Mouse (Mus musculus) limb, embryonic 11.5 days (tissue): ENCODE results near the gene Sdk2. TPM values are rescaled to one million over a fixed set of nuclear protein-coding genes. Genes with fewer than 3 reads are reported as not detected.
A peak's percentile ranks its signal among the peaks of the same experiment; 100 is the strongest.

Source experiments
- ATAC-seq: fragments of 200-750 bp; cut with Nextera tagmentation; 2 replicates; pipeline ENCODE4 v1.8.0; 2017; ENCODE audit warnings: low read depth; ENCODE audit not compliant: insufficient number of reproducible peaks, low FRiP score, low TSS enrichment
- DNase-seq: peaks from one replicate; pipeline ENCODE4 v3.0.0-alpha.2; 2015; ENCODE audit warnings: low spot score
- H3K27ac ChIP-seq: fragments of 300-500 bp; sonication (generic); replicated peaks from 2 replicates; pipeline ENCODE4 v1.5.1; 2014; ENCODE audit warnings: low read depth, mild to moderate bottlenecking, low read length
- H3K27me3 ChIP-seq: fragments of 300-500 bp; sonication (generic); 2 replicates; pipeline ENCODE4 v1.6.1; 2014; ENCODE audit warnings: mild to moderate bottlenecking, low read length, mixed read lengths; ENCODE audit not compliant: control insufficient read depth, insufficient read depth
- H3K36me3 ChIP-seq: fragments of 300-500 bp; sonication (generic); 2 replicates; pipeline ENCODE4 v1.6.1; 2014; ENCODE audit warnings: mild to moderate bottlenecking, low read length, moderate library complexity, mixed read lengths; ENCODE audit not compliant: control insufficient read depth, insufficient read depth
- H3K4me1 ChIP-seq: fragments of 300-500 bp; sonication (generic); 2 replicates; pipeline ENCODE4 v1.6.1; 2014; ENCODE audit warnings: low read length, mixed read lengths; ENCODE audit not compliant: control insufficient read depth, insufficient read depth
- H3K4me2 ChIP-seq: fragments of 300-500 bp; sonication (generic); 2 replicates; pipeline ENCODE4 v1.6.1; 2014; ENCODE audit warnings: low read depth, mild to moderate bottlenecking, moderate library complexity; ENCODE audit not compliant: severe bottlenecking
- H3K4me3 ChIP-seq: fragments of 300-500 bp; sonication (generic); 2 replicates; pipeline ENCODE4 v1.5.1; 2014; ENCODE audit warnings: low read depth, low read length
- H3K9ac ChIP-seq: fragments of 300-500 bp; sonication (generic); 2 replicates; pipeline ENCODE4 v1.6.1; 2014; ENCODE audit warnings: mild to moderate bottlenecking, low read length
- H3K9me3 ChIP-seq: fragments of 300-500 bp; sonication (generic); 2 replicates; pipeline ENCODE4 v1.6.1; 2016; ENCODE audit warnings: low read length; ENCODE audit not compliant: control insufficient read depth
- WGBS: fragments of 180-500 bp; shearing (Covaris S2); extraction: QIAGEN DNeasy Blood & Tissue Kit; methylation state at CpG from one replicate; pipeline ENCODE4 v1.1.7; 2014; 5-methylcytosine and 5-hydroxymethylcytosine counted together
- polyA plus RNA-seq: library from polyadenylated mRNA; unstranded; fragments of >200 nt; fragmentation: Nextera tagmentation; extraction: Ambion mirVana; gene quantifications from 2 replicates; pipeline ENCODE4 v1.2.1, GENCODE M21; 2014

Sdk2 gene
- polyA plus RNA-seq, 1 experiment from 2014 or later: 0.60 TPM

GRCm38 (mm10) chr11:113898671-113899070, 168.2 kb downstream of the Sdk2 start:
- Histone ChIP-seq H3K4me2 (no peak overlapping the region), H3K9ac (no peak overlapping the region), H3K4me1 (peaks cover 6% of the 10 kb centered on the region; the same call in 1 of the 2 replicates), H3K27me3 (no peaks in the 10 kb centered on the region), H3K36me3 (no peaks in the 10 kb centered on the region), H3K4me3 (no peak overlapping the region), H3K27ac (no peak overlapping the region), H3K9me3 (no peaks in the 10 kb centered on the region)
- WGBS: 52% methylated on average over 7 of the region's 7 CpGs
- no peak for DNase-seq
- ATAC-seq: no peak

- Histone ChIP-seq H3K9ac (no peak overlapping the region), H3K4me3 (no peak overlapping the region), H3K36me3 (no peaks in the 10 kb centered on the region), H3K9me3 (no peaks in the 10 kb centered on the region), H3K4me1 (peaks cover 16% of the 10 kb centered on the region), H3K4me2 (no peak overlapping the region), H3K27me3 (no peaks in the 10 kb centered on the region), H3K27ac (no peak overlapping the region)
- no peak for DNase-seq
- 94% methylated on average over 5 of the region's 5 CpGs for WGBS
- ATAC-seq: no peak
Measured at GRCm38 (mm10) chr11:113896006-113896405, 170.8 kb downstream of the Sdk2 start.

- no peaks in the 10 kb centered on the region for H3K27me3 ChIP-seq
- H3K9me3 ChIP-seq: no peaks in the 10 kb centered on the region
- no peaks in the 10 kb centered on the region for H3K36me3 ChIP-seq
- H3K27ac ChIP-seq: peak overlapping the region; percentile 59; the same call in 1 of the 2 replicates
- no peak overlapping the region for H3K4me3 ChIP-seq
- WGBS: 54% methylated on average over 6 of the region's 6 CpGs
- H3K4me2 ChIP-seq: no peak overlapping the region
- peaks cover 15% of the 10 kb centered on the region; the same call in 1 of the 2 replicates for H3K4me1 ChIP-seq
- ATAC-seq (no peak; the same call in 1 of the 2 replicates), DNase-seq (peak; percentile 42)
- no peak overlapping the region for H3K9ac ChIP-seq
Measured at GRCm38 (mm10) chr11:113892924-113893323, 173.9 kb downstream of the Sdk2 start.

GRCm38 (mm10) chr11:113892067-113892466, 174.8 kb downstream of the Sdk2 start:
- Histone ChIP-seq H3K4me1 (peaks cover 15% of the 10 kb centered on the region; the same call in 1 of the 2 replicates), H3K27me3 (no peaks in the 10 kb centered on the region), H3K36me3 (no peaks in the 10 kb centered on the region), H3K4me2 (no peak overlapping the region), H3K9me3 (no peaks in the 10 kb centered on the region), H3K4me3 (no peak overlapping the region), H3K27ac (peak overlapping the region; percentile 59; the same call in 1 of the 2 replicates), H3K9ac (no peak overlapping the region)
- 32% methylated on average over 6 of the region's 6 CpGs for WGBS
- DNase-seq (peak; percentile 35), ATAC-seq (no peak)

- Histone ChIP-seq H3K4me3 (no peak overlapping the region), H3K4me1 (peaks cover 11% of the 10 kb centered on the region; the same call in 1 of the 2 replicates), H3K4me2 (no peak overlapping the region), H3K27ac (no peak overlapping the region), H3K27me3 (no peaks in the 10 kb centered on the region), H3K9ac (no peak overlapping the region), H3K9me3 (no peaks in the 10 kb centered on the region), H3K36me3 (no peaks in the 10 kb centered on the region)
- DNase-seq (no peak), ATAC-seq (no peak)
- 87% methylated on average over 5 of the region's 5 CpGs for WGBS
Measured at GRCm38 (mm10) chr11:113888156-113888750, 178.6 kb downstream of the Sdk2 start.

GRCm38 (mm10) chr11:113886299-113886698, 180.5 kb downstream of the Sdk2 start:
- Histone ChIP-seq H3K4me1 (no peaks in the 10 kb centered on the region), H3K36me3 (no peaks in the 10 kb centered on the region), H3K27ac (no peak overlapping the region), H3K4me3 (no peak overlapping the region), H3K9me3 (no peaks in the 10 kb centered on the region), H3K9ac (no peak overlapping the region), H3K27me3 (no peaks in the 10 kb centered on the region), H3K4me2 (no peak overlapping the region)
- ATAC-seq (no peak), DNase-seq (no peak)
- WGBS: 62% methylated on average over 7 of the region's 7 CpGs

- no peaks in the 10 kb centered on the region for H3K27me3 ChIP-seq
- no peaks in the 10 kb centered on the region for H3K36me3 ChIP-seq
- no peak overlapping the region for H3K9ac ChIP-seq
- H3K4me3 ChIP-seq: no peak overlapping the region
- no peaks in the 10 kb centered on the region for H3K9me3 ChIP-seq
- ATAC-seq (no peak), DNase-seq (no peak)
- H3K4me2 ChIP-seq: no peak overlapping the region
- H3K27ac ChIP-seq: no peak overlapping the region
- WGBS: 70% methylated on average over 11 of the region's 11 CpGs
- H3K4me1 ChIP-seq: no peaks in the 10 kb centered on the region
Measured at GRCm38 (mm10) chr11:113884962-113885361, 181.9 kb downstream of the Sdk2 start.

- H3K27ac ChIP-seq: no peak overlapping the region
- H3K4me1 ChIP-seq: no peaks in the 10 kb centered on the region
- ATAC-seq (no peak), DNase-seq (no peak)
- no peaks in the 10 kb centered on the region for H3K27me3 ChIP-seq
- no peaks in the 10 kb centered on the region for H3K9me3 ChIP-seq
- 78% methylated on average over 8 of the region's 8 CpGs for WGBS
- no peak overlapping the region for H3K4me3 ChIP-seq
- no peak overlapping the region for H3K4me2 ChIP-seq
- no peaks in the 10 kb centered on the region for H3K36me3 ChIP-seq
- H3K9ac ChIP-seq: no peak overlapping the region
Measured at GRCm38 (mm10) chr11:113883031-113883430, 183.8 kb downstream of the Sdk2 start.

- WGBS: 83% methylated on average over 6 of the region's 6 CpGs
- Histone ChIP-seq H3K27me3 (no peaks in the 10 kb centered on the region), H3K4me3 (no peak overlapping the region), H3K27ac (no peak overlapping the region), H3K36me3 (no peaks in the 10 kb centered on the region), H3K4me1 (no peaks in the 10 kb centered on the region), H3K4me2 (no peak overlapping the region), H3K9ac (no peak overlapping the region), H3K9me3 (no peaks in the 10 kb centered on the region)
- ATAC-seq (no peak), DNase-seq (no peak)
Measured at GRCm38 (mm10) chr11:113881864-113882263, 185.0 kb downstream of the Sdk2 start.
